Mouse (Mus musculus) heart, adult 9 months (tissue): ENCODE data around the gene Slc9a3r2.
"Not testable (repeated sequence)": the region's sequence is repeated elsewhere in the genome, so short reads cannot be mapped to it uniquely, and the experiment has no call there.

Source experiments
- DNase-seq, 2 experiments: peaks; one replicate each; pipeline ENCODE4 v3.0.0; 2022; ENCODE audit warnings: low spot score in 2 of 2

Slc9a3r2 gene

GRCm38 (mm10) chr17:24667416-24667815 is 17.3 kb upstream of the Slc9a3r2 start:
- peak in 1 of 2 experiments; percentile 55 for DNase-seq

- DNase-seq: not testable (repeated sequence)
Observed at GRCm38 (mm10) chr17:24667011-24667410, 16.9 kb upstream of the Slc9a3r2 start.

GRCm38 (mm10) chr17:24658017-24658758 is 8.1 kb upstream of the Slc9a3r2 start, which contains the start of gene Npw:
Gene Npw, minus strand, starts transcription at chr17:24658457.
- DNase-seq: no peak

- DNase-seq: no peak
Observed at GRCm38 (mm10) chr17:24654969-24655368, 4.8 kb upstream of the Slc9a3r2 start.

GRCm38 (mm10) chr17:24653967-24654710 is 4.0 kb upstream of the Slc9a3r2 start:
- peak; percentile 54 to 75 for DNase-seq

GRCm38 (mm10) chr17:24651835-24652234 is 1.7 kb upstream of the Slc9a3r2 start:
- no peak for DNase-seq

GRCm38 (mm10) chr17:24650766-24651165 is 639 bp upstream of the Slc9a3r2 start:
- no peak for DNase-seq

- peak; percentile 76 to 82 for DNase-seq
Observed at GRCm38 (mm10) chr17:24649581-24650069, 502 bp downstream of the Slc9a3r2 start.

- no peak for DNase-seq
Observed at GRCm38 (mm10) chr17:24648731-24649377, 1.3 kb downstream of the Slc9a3r2 start.

GRCm38 (mm10) chr17:24647493-24647892 is 2.6 kb downstream of the Slc9a3r2 start:
- no peak for DNase-seq

GRCm38 (mm10) chr17:24646381-24646780 is 3.7 kb downstream of the Slc9a3r2 start:
- DNase-seq: peak in 1 of 2 experiments; percentile 59

GRCm38 (mm10) chr17:24645916-24646315 is 4.2 kb downstream of the Slc9a3r2 start:
- peak; percentile 73 to 88 for DNase-seq

- DNase-seq: peak; percentile 80 to 89
Observed at GRCm38 (mm10) chr17:24644875-24645721, 5.0 kb downstream of the Slc9a3r2 start.

GRCm38 (mm10) chr17:24644030-24644715 is 6.0 kb downstream of the Slc9a3r2 start:
- peak; percentile 57 to 67 for DNase-seq

GRCm38 (mm10) chr17:24642791-24643343 is 7.3 kb downstream of the Slc9a3r2 start:
- no peak for DNase-seq

GRCm38 (mm10) chr17:24641944-24642343 is 8.2 kb downstream of the Slc9a3r2 start:
- DNase-seq: peak in 1 of 2 experiments; percentile 16

GRCm38 (mm10) chr17:24640581-24640980 is 9.5 kb downstream of the Slc9a3r2 start:
- DNase-seq: no peak

- peak in 1 of 2 experiments; percentile 8 for DNase-seq
Observed at GRCm38 (mm10) chr17:24640119-24640518, 10.0 kb downstream of the Slc9a3r2 start.

- peak in 1 of 2 experiments; percentile 18 for DNase-seq
Observed at GRCm38 (mm10) chr17:24639571-24639988, 10.5 kb downstream of the Slc9a3r2 start.

- DNase-seq: peak; percentile 77 to 82
Observed at GRCm38 (mm10) chr17:24638840-24639239, 11.3 kb downstream of the Slc9a3r2 start.
